Mouse (Mus musculus) hindbrain, embryonic 16.5 days (tissue): ENCODE results near the gene Gm43552. TPM values are rescaled to one million over a fixed set of nuclear protein-coding genes. Genes with fewer than 3 reads are reported as not detected.

Experiments used
- ATAC-seq: fragments of 200-750 bp; cut with Nextera tagmentation; 2 replicates; pipeline ENCODE4 v1.8.0; 2017; ENCODE audit warnings: moderate TSS enrichment, moderate library complexity
- H3K27ac ChIP-seq: fragments of 300-500 bp; sonication (generic); 2 replicates; pipeline ENCODE4 v1.5.1; 2014; ENCODE audit warnings: low read depth, mild to moderate bottlenecking, control low read depth, low read length, moderate library complexity
- H3K27me3 ChIP-seq: fragments of 300-500 bp; sonication (generic); replicated peaks from 2 replicates; pipeline ENCODE4 v1.6.1; 2014; ENCODE audit warnings: low read length; ENCODE audit not compliant: control insufficient read depth, insufficient read depth
- H3K36me3 ChIP-seq: fragments of 300-500 bp; sonication (generic); 2 replicates; pipeline ENCODE4 v1.6.1; 2014; ENCODE audit warnings: mild to moderate bottlenecking, low read length, moderate library complexity, mixed read lengths; ENCODE audit not compliant: control insufficient read depth, insufficient read depth
- H3K4me1 ChIP-seq: fragments of 300-500 bp; sonication (generic); 2 replicates; pipeline ENCODE4 v1.6.1; 2014; ENCODE audit warnings: low read depth, low read length; ENCODE audit not compliant: control insufficient read depth, insufficient read depth
- H3K4me2 ChIP-seq: fragments of 300-500 bp; sonication (generic); 2 replicates; pipeline ENCODE4 v1.6.1; 2014; ENCODE audit warnings: mild to moderate bottlenecking, low read length, control low read depth, moderate library complexity
- H3K4me3 ChIP-seq: fragments of 300-500 bp; sonication (generic); 2 replicates; pipeline ENCODE4 v1.5.1; 2014; ENCODE audit warnings: mild to moderate bottlenecking, low read length, control low read depth, moderate library complexity
- H3K9ac ChIP-seq: fragments of 300-500 bp; sonication (generic); 2 replicates; pipeline ENCODE4 v1.6.1; 2014; ENCODE audit warnings: low read depth, mild to moderate bottlenecking, control low read depth, low read length, moderate library complexity
- H3K9me3 ChIP-seq: fragments of 300-500 bp; sonication (generic); 2 replicates; pipeline ENCODE4 v1.6.1; 2014; ENCODE audit warnings: mild to moderate bottlenecking, low read length, moderate library complexity; ENCODE audit not compliant: control insufficient read depth
- WGBS: fragments of 180-500 bp; shearing (Covaris S2); extraction: QIAGEN DNeasy Blood & Tissue Kit; methylation state at CpG from one replicate; pipeline ENCODE4 v1.1.7; 2014; 5-methylcytosine and 5-hydroxymethylcytosine counted together
- polyA plus RNA-seq: library from polyadenylated mRNA; unstranded; fragments of >200 nt; fragmentation: Nextera tagmentation; extraction: Ambion mirVana; gene quantifications from 2 replicates; pipeline ENCODE4 v1.2.1, GENCODE M21; 2015

The Gm43552 gene
- polyA plus RNA-seq, 1 experiment from 2014 or later: not detected

DNA sequence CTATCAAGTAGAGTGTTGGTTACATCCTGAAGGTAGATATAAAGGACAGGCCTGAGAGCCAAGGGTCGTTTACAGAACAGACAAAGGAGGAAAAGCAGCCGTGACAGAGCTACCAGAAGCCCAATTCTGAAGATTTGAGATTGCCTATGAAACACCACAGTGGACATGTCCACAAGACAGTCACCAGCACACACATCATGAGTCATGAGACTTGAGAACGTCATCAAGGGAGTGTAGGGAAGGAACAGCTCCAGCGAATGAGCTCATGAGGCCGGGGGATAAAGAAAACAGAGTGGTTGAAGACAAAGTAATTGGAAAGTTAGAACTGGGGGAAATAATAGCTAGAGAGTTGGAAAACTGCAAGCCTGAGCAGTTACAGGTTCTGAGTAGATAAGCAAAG, 34.8 kb downstream of the Gm43552 start:
- no peak overlapping the region for H3K4me2 ChIP-seq
- 80% methylated on average over 5 of the region's 5 CpGs for WGBS
- ATAC-seq: no peak

DNA sequence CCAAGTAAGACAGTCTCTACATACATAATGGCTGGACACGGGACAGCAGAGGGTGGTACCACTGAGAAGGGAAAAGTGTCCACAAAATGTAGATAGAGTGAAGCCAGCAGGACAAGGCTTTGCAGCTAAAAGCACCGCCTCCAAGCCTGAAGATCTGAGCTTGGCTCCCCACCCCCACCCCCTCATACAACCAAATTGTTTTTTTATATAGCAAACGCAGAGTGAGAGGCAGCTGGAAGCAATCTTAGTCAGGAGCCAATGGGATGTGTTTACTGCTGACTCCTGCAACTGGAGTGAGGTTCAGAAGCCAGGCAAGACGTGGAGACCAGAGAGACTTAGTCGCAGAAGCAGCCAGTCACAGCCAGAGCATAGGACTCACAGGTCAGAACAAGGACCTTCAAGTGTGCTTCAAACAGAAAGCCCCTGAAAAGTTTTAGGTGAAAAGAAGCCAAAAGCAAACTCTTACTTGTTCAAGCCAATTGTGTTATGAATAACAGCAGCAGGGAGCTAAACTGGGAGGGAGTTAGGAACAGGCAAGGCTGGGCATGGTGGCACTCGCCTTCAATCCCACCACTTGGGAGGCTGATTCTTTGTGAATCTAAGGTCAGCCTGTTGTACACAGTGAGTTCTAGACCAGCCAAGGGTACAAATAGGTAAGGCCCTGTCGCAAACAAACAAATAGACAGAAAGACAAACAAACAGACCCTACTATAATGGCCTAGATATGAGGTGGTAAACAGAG, 35.4 kb downstream of the Gm43552 start:
- Histone ChIP-seq H3K9me3 (no peaks in the 10 kb centered on the region), H3K4me3 (no peak overlapping the region), H3K27ac (no peak overlapping the region), H3K27me3 (no peaks in the 10 kb centered on the region), H3K4me2 (no peak overlapping the region), H3K36me3 (0 out of 2 replicates have a peak, but pooled peaks cover 3% of the 10 kb centered on the region), H3K4me1 (no peaks in the 10 kb centered on the region), H3K9ac (no peak overlapping the region)
- ATAC-seq: no peak
- 71% methylated on average over 7 of the region's 7 CpGs for WGBS

More for the DNA sequence above, 34.8 kb downstream of the Gm43552 start:
- H3K36me3 ChIP-seq: 0 out of 2 replicates have a peak, but pooled peaks cover 3% of the 10 kb centered on the region
- H3K9ac ChIP-seq: no peak overlapping the region
- no peak overlapping the region for H3K27ac ChIP-seq
- no peaks in the 10 kb centered on the region for H3K9me3 ChIP-seq
- H3K27me3 ChIP-seq: no peaks in the 10 kb centered on the region
- H3K4me3 ChIP-seq: no peak overlapping the region
- H3K4me1 ChIP-seq: no peaks in the 10 kb centered on the region

DNA sequence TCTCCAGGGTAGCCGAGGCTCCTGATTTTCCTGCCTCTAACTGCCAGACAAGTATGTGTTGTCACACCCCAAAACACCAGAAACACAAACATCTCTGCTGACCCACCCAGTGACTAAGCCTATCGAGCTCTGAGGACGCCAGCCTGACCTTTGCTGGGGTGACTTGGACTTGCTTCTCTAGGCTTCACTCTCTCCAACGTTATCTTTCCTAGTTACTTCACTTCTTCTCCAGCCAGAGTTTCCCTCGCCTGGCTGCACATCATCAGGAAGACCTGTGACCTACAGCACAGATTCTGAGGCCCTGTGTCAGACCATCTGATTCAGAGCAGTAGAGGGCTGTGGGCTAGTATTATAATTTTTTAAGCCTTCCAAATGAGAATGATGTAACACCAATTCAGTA, 37.9 kb downstream of the Gm43552 start:
- Histone ChIP-seq H3K27me3 (no peaks in the 10 kb centered on the region), H3K4me1 (no peaks in the 10 kb centered on the region), H3K4me3 (no peak overlapping the region), H3K9me3 (no peaks in the 10 kb centered on the region), H3K4me2 (no peak overlapping the region), H3K9ac (no peak overlapping the region), H3K27ac (no peak overlapping the region), H3K36me3 (0 out of 2 replicates have a peak, but pooled peaks cover 3% of the 10 kb centered on the region)
- no peak for ATAC-seq
- 79% methylated on average over 5 of the region's 5 CpGs for WGBS

DNA sequence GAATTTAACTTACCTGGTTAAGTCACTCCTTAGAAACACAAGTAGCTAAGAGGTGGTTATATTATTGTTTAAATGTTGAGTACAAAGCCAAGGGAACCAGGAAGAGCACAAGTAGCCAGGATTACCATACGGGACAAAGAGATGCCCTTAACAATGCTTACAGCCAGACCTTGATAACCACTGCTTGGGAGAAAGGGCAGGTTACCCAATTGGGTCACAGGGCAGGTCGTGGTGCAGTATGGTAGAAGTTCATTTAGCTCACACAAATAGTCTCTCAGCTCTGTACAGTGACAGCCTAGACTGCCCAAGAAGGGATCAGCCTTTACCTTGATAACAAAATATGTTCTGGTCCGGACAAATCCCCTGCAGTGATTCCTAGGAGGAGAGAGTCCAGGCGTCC, 43.7 kb downstream of the Gm43552 start:
- H3K27ac ChIP-seq: no peak overlapping the region
- no peaks in the 10 kb centered on the region for H3K9me3 ChIP-seq
- H3K4me3 ChIP-seq: no peak overlapping the region
- no peaks in the 10 kb centered on the region for H3K27me3 ChIP-seq
- H3K4me2 ChIP-seq: no peak overlapping the region
- no peak overlapping the region for H3K9ac ChIP-seq
- ATAC-seq: no peak
- WGBS: 88% methylated on average over 4 of the region's 4 CpGs
- no peaks in the 10 kb centered on the region for H3K4me1 ChIP-seq
- peaks cover 9% of the 10 kb centered on the region; the same call in 1 of the 2 replicates for H3K36me3 ChIP-seq

DNA sequence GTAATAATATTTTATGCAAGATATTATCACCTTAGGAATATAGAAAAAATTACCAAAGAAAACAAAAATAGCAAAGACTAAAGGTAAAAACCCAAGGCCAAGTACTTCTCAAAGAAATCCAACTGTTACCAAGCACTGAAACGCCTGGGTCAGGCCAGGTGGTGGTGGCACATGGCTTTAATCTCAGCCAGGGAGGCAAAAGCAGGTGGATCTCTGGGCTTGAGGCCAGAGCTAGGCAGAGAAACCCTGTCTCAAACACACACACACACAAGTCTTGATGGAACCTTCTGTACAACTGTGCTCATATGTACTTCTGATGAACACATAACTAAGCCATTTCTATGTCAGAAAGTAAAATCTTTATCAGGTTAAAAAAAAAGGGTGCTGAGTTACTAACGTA, 44.8 kb downstream of the Gm43552 start:
- H3K9me3 ChIP-seq: no peaks in the 10 kb centered on the region
- H3K27me3 ChIP-seq: no peaks in the 10 kb centered on the region
- H3K4me2 ChIP-seq: no peak overlapping the region
- H3K36me3 ChIP-seq: peaks cover 9% of the 10 kb centered on the region; the same call in 1 of the 2 replicates
- no peak for ATAC-seq
- no peak overlapping the region for H3K9ac ChIP-seq
- WGBS: 81% methylated on average over 2 of the region's 2 CpGs
- H3K4me1 ChIP-seq: no peaks in the 10 kb centered on the region
- H3K27ac ChIP-seq: no peak overlapping the region
- H3K4me3 ChIP-seq: no peak overlapping the region

DNA sequence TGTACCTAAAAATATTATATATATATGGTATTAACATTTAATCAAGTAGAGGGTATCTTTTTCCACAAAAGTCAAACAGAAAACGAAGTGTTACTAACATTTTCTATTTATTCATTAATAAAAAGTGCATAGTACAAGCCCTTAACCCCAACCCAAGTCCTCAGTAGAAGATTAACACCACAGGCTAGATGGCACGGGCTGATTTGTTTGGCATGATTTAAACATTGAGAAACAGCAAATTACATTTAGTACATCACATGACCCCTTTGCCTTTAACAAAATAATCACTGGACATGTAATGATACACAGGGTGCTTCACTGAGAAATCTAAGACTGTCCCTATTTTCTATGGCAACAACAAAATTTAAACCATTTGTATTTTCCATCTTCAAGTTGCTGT, 45.9 kb downstream of the Gm43552 start:
- no peak for ATAC-seq

DNA sequence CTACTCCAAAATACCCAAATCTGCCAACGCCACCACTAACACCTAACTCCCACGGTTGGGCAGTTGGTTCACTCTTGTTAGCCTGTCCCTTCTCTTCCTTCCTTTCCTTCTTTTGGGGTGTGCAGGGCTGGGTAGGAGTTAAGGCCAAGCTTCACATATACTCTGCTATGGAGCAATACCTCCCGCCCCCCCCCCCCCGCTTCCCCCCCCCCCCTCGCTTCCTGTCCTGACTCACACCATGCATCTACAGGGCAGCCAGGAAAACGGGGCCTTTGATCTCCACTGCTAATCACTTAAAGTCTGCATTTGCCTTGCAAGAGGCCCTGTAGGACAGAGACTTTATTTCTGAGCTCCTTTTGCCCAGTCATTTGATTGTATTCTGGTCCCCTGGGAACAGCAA, 47.7 kb downstream of the Gm43552 start:
- H3K4me1 ChIP-seq: no peaks in the 10 kb centered on the region
- H3K9ac ChIP-seq: no peak overlapping the region
- no peaks in the 10 kb centered on the region for H3K27me3 ChIP-seq
- no peak overlapping the region for H3K4me3 ChIP-seq
- no peaks in the 10 kb centered on the region for H3K9me3 ChIP-seq
- no peak overlapping the region for H3K4me2 ChIP-seq
- no peak overlapping the region for H3K27ac ChIP-seq
- ATAC-seq: no peak
- peaks cover 9% of the 10 kb centered on the region; the same call in 1 of the 2 replicates for H3K36me3 ChIP-seq
- WGBS: 71% methylated on average over 3 of the region's 6 CpGs

More for the DNA sequence above, 45.9 kb downstream of the Gm43552 start:
- Histone ChIP-seq H3K27ac (no peak overlapping the region), H3K4me3 (no peak overlapping the region), H3K27me3 (no peaks in the 10 kb centered on the region), H3K4me1 (no peaks in the 10 kb centered on the region), H3K9ac (no peak overlapping the region), H3K9me3 (no peaks in the 10 kb centered on the region), H3K4me2 (no peak overlapping the region), H3K36me3 (peaks cover 9% of the 10 kb centered on the region; the same call in 1 of the 2 replicates)
- WGBS: 90% methylated on average over 2 of the region's 2 CpGs

DNA sequence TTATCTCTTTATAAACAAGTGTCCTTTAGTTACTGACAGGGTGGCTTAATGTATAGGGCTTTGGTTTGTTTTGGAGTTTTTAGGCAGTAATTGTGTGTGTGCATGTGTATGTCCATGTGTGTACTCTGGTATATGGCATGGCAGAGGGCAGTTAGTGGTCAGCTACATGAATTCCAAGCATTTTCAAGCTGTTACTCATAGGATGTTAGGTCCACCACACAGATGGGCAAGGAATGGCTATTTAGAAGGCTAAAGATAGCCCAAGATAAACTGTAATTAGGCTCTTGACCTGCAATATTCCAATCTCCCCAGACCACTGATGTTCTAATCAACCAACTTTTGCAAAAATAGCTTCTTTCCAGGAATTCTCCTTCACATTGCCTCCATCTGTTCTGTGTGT, 54.6 kb downstream of the Gm43552 start:
- no peak overlapping the region for H3K4me3 ChIP-seq
- H3K4me1 ChIP-seq: peaks cover 6% of the 10 kb centered on the region
- no peak for ATAC-seq

DNA sequence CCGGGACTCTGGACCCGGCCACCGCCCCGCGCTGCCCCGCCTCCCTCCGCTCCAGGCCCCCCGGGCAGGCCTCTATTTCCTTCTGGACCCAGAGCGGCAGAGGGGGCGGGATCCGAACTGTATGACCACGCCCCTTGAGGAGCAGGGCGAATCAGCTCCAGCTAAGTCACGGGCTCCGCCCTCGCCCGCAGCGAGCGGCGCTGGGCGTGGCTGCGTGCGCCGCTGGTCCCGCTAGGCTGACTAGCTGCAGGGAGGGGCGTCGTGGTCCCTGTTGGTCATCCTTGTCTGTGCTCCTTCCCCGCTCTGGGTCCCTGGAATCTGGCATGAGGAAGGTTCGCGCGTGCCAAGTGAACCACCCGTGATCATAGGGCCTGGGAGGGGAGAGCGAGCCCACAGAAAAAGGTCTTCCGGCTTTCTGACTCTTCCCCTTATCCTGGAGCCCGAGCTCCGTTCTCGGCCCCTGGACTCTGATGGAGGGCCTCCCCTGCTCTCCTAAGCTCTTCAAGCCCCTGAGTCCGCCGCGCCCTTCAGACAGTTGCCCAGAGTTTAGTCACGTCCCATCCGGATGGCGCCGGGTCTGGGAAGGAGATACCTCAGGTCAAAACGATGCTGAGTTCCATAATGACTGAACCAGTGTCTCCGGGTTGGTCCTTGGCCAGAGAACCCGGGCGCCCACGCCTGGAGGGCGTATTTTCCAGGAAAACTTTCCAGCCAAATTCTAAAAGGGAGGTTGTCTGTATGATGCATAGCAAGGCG, 56.6 kb downstream of the Gm43552 start, which contains the start of gene Ugdh:
Gene Ugdh (minus strand): TSS at position 144 of the 756 bp plus-strand sequence.
- Histone ChIP-seq H3K27ac (peak within 1 kb of the TSS; percentile 80), H3K9ac (peak within 1 kb of the TSS; percentile 77), H3K4me1 (peaks cover 8% of the 10 kb centered on the region), H3K9me3 (no peaks in the 10 kb centered on the region), H3K27me3 (no peaks in the 10 kb centered on the region), H3K4me3 (peak within 1 kb of the TSS; percentile 65), H3K36me3 (no peaks in the 10 kb centered on the region), H3K4me2 (peak within 1 kb of the TSS; percentile 87)
- WGBS: under 1% methylated on average over 50 of the region's 51 CpGs
- peak; percentile 97 for ATAC-seq

More for the DNA sequence above, 54.6 kb downstream of the Gm43552 start:
- H3K9ac ChIP-seq: no peak overlapping the region
- H3K9me3 ChIP-seq: no peaks in the 10 kb centered on the region
- no peak overlapping the region for H3K27ac ChIP-seq
- H3K27me3 ChIP-seq: no peaks in the 10 kb centered on the region
- H3K4me2 ChIP-seq: no peak overlapping the region
- H3K36me3 ChIP-seq: no peaks in the 10 kb centered on the region
